Mouse (Mus musculus): ENCODE data around the gene Klhl5. TPM values are rescaled to one million over a fixed set of nuclear protein-coding genes. Genes with fewer than 3 reads are reported as not detected.

Gene Klhl5
- polyA plus RNA-seq, 1 experiment, result 55.7 TPM

DNA sequence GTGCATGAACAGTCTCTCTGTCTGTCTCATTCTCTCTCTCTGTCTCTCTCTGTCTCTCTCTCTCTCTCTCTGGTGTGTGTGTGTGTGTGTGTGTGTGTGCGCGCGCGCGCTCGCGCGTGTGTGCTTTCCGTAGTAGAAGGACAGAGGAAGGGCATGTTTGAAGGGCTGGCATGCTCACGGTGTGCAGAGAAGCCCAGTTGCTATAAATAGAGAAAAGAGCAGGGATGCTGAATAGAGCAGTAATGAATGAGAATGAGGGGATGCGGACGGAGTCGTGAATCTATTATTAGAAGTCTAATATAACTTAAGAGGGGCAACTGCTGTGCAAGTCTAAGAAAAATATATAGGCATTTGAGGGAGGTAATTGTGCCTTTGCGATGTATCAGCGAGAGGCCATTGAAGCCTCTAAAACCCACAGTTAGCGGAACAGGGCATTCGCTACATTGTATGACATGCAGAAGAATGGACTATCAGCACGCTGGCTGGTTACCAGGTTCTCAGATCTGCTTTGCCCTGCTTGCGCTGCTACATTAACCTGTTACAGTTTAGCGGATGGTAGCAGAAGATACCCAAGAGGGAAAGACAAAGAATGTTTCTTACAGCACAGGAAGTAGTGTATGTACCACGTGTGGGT lies 73.9 kb downstream of the Klhl5 start:
- no peak for DNase-seq (ENCODE audit: extremely low spot score in 1 of 2, low spot score in 1 of 2)

DNA sequence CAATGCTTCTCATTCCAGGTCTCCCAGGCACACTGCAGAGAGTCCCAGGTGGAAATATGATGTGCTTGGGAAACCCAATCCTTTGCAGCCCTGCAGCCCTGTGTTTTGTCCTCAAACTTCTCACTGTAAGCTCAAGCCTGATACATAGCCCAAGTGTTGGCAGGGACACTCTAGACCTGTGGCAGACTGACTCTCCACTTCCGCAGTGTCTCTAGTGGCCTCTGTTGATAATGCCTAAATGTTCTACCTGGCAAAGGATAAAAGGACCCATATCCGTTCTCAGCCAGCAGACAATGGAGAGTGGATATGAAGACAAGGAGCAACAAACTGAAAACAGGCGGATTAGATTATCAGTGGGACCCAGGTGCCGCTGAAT lies 74.4 kb downstream of the Klhl5 start:
- no peak for DNase-seq (ENCODE audit: extremely low spot score in 1 of 2, low spot score in 1 of 2)

DNA sequence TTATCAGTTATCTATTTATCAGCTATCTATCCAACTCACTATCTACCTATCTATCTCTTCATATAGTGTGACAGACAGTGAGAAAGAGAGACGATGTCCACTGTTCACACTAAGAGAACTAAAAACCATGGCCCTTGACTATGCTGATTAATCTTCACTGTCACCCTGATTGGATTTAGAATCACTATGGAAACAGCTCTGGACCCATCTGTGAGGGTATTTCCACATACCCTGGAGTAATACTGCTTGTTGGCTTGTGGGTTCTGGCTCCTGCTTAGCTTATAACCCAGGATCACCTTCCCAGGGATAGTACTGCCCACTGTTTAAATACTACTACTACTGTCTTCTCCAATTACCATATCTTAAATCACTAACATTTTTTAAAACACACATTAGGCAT lies 74.9 kb downstream of the Klhl5 start:
- DNase-seq (ENCODE audit: extremely low spot score in 1 of 2, low spot score in 1 of 2), result no peak

DNA sequence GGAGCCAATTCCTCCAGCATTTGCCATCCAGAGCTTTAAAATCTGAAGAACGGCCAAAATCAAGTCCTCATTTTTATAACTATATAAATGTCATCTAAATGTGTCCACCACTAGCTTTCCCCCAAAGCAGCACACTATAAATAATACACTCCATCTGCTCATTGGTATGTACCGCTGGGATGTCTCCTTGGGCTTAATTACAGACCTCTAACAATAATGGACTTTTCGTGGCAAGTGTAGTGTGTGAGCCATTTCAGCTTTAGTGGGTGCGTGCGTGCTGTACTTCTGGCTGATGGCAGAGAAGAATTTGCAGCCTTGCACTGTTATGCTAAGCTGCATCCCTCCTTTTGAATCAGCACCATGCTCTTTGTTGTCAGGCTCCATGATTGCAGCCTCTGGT lies 84.3 kb downstream of the Klhl5 start:
- DNase-seq (ENCODE audit: extremely low spot score in 1 of 2, low spot score in 1 of 2), result peak in 1 of 2 experiments; percentile 45

DNA sequence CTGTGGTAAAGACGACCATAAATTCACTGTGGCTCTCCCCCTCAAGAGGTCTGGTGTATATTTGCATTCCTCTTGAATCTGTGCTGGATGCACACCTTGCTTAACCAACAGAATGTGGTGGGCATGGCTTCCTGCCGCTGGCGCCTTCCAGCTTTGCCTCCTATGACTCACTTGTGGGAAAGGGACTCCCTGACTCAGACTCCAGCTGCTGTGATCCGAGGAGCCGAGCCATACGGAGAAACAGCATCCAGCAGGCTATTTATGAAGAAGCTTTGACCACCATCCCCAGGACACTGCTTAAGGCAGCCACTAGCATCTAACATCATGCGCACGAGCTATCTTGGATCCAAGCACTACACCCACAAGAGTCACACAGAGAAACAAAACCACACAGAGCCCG lies 87.1 kb downstream of the Klhl5 start:
- peak in 1 of 2 experiments; percentile 62 for DNase-seq (ENCODE audit: extremely low spot score in 1 of 2, low spot score in 1 of 2)

DNA sequence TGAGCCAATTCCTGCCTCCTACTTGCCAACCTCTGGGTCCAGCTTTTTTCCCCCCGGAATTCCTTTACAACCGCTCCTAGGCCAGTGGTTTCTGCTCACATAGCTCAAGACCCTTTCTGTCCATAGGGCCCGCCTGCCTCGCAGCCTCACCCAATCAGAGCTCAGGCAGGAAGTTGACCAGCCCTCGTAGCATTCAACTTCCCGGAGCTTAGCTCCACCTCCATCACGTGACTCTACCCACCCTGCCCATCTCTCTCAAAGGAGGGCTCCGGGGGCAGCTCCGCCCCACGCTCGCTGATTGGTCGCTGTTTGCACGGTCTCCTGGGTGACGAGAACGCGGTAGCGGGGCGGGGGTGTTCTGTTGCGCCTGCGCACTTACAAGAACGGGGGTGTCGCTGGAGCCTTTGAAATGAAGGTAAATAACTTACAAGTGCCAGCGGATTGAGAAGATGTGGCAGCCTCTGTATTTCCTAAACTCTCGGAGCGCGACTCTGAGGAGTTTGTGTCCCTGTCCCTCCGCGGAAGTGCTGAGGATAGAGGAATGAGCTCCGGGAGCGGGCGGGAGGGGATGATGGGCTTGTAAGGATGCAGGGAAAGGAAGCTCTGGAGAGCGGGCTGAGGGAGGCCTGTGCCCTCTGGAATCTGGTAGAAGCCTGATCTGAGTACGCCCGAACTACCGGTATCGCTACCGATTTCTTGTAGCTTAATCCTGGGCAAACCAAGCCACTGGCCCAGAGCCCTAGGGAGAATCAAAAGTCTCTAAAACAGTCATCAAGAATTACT lies 92.2 kb downstream of the Klhl5 start, which contains the start of gene Wdr19:
TSS of gene Wdr19 (plus strand) at position 351 of the 783 bp plus-strand sequence.
- DNase-seq (ENCODE audit: extremely low spot score in 1 of 2, low spot score in 1 of 2), result peak; percentile 99

DNA sequence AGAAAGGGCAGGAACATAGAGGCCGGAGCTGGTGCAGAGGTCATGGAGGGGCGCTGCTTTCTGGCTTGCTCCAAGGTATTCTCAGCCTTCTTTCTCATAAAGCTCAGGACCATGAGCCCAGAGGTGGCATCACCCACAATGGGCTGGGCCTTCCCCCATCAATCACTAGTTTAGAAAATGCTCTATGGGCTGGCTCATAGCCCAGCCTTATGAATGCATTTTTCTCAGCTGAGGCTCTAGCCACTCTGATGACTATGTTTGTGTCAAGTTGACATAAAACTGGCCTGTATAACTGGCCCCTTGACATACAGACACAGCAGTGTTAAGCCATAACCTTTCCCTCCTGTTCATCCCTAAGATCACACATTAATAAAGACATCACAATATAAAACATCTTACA lies 97.4 kb downstream of the Klhl5 start:
- DNase-seq (ENCODE audit: extremely low spot score in 1 of 2, low spot score in 1 of 2), result no peak

DNA sequence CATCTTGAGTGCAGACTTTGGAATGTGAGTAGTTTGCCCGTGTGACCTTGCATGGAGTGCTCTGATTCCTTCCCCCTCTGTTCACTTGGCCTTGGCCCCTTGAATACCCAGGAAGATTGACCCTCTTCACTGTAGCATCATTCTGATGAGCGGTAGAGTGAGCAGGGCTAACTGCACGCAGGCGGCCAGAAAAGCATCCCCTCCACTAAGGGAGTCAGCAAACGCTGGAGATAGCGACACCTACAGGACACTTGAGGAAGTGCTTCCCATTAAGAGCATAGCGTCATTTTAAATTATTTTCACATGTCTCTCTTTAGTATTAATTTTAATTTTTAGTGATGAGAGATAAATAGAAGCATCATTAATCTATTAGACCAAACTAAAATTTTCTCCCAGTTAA lies 106.0 kb downstream of the Klhl5 start:
- DNase-seq (ENCODE audit: extremely low spot score in 1 of 2, low spot score in 1 of 2), result peak in 1 of 2 experiments; percentile 56

Other genes with a start within 250 kb of the Klhl5 start
- gene Tlr1, start 174.0 kb upstream of the Klhl5 start, polyA plus RNA-seq (2012; rRNA removed), result 0.67 and 0.70 TPM in 2 replicates
- 0.96 and 1.1 TPM in 2 replicates for gene Tlr6, start 147.4 kb upstream of the Klhl5 start, polyA plus RNA-seq (2012; rRNA removed)
- gene Fam114a1, start 137.5 kb upstream of the Klhl5 start, polyA plus RNA-seq (2012; rRNA removed), result 6.2 and 6.4 TPM in 2 replicates
- 0.40 and 0.44 TPM in 2 replicates for gene Tmem156, start 15.4 kb upstream of the Klhl5 start, polyA plus RNA-seq (2012; rRNA removed)
- gene Wdr19, start 92.2 kb downstream of the Klhl5 start, polyA plus RNA-seq (2012; rRNA removed), result 17.5 and 20.7 TPM in 2 replicates
- 21.5 and 22.1 TPM in 2 replicates for gene Rfc1, start 228.1 kb downstream of the Klhl5 start, polyA plus RNA-seq (2012; rRNA removed)
- gene Klb, start 240.8 kb downstream of the Klhl5 start, polyA plus RNA-seq (2012; rRNA removed), result 0.40 and 0.42 TPM in 2 replicates

Measured in frontal cortex, adult 2 months (tissue).